11 mouse cellular contexts compared by ENCODE assay signal in the genomic region with DNA sequence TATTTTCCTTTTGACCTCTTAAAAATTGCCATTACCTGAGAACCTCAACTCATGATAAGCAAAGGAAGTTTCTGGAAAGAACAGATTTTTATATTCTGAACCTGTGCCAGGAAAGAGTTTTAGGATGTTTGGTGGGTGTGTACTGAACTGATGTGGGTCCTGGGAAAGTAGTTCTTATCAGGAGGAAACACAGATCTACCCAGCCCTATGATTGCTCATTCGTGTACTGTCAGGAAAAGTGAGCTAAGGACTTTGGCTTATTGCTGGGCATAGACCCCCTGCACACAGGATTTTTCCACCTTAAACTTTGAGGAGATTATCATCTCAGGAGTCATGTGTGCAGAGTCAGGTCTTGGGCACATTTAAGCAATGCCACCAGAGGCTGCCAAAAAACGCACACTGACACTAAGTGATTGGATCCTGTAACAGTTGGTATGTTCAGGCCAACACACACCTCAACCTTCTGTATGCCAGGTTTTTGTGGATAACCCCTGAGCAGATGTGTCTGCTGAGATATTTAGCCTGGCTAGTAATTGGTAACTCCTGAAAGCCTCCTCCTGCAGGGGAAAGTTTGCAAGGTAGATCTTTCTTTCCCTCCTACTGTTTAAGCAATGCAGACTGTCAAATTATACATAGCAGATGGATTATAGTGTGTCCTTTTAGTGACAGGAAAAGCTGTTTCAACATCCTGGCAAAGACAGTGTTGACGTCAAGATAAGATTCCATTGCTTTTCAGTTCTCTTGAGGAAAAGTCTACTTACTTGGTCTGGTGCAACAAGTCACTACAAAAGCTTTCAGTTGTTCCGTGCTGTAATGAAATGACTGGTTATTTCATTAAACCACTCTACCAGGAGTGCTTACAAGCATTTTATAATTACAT.
DNase-seq lines count a peak whose midpoint lies in the region; ATAC-seq and TF ChIP-seq lines count a peak whose summit lies in the region.
"Had no signal": no experiment of that assay in that cellular context is flagged by ENCODE, and none has a peak within 500 bp of the region (broad histone marks: within the 10 kb centered on the region; RNA-seq: fewer than 3 reads in every experiment).

No protein-coding gene starts in this region.

- DNase-seq in adrenal gland, adult 8-10 months = peak; percentile 20
- no peak for DNase-seq in adrenal gland, postnatal 36 days
- DNase-seq in liver, adult 2 months (ENCODE audit: extremely low read depth, low read depth, low spot score) = peak; percentile 14
- peak; percentile 49 for DNase-seq in lung, postnatal 36 days
- no peak for DNase-seq in thymus, postnatal 4 days
- no peak for DNase-seq in cerebellum, postnatal 4 days (ENCODE audit: low spot score in 2 of 2)
- DNase-seq: thymus, postnatal 25 days had no signal

- no peak for ATAC-seq in liver, embryonic 12.5 days
- peak; percentile 77; the same call in 1 of the 2 replicates for ATAC-seq in heart, embryonic 14.5 days (ENCODE audit: insufficient number of reproducible peaks, insufficient read depth, low FRiP score, low read depth)

- no peak overlapping the region for H3K4me2 ChIP-seq in liver, embryonic 12.5 days
- 0 out of 2 replicates have a peak overlapping the region, but pooled peaks have one; percentile 2 for H3K4me2 ChIP-seq in heart, embryonic 14.5 days (ENCODE audit: low read length)

- H3K4me3 ChIP-seq in liver, adult 2 months (ENCODE audit: insufficient read depth, low read depth, low read length) = no peak overlapping the region
- no peak overlapping the region for H3K4me3 ChIP-seq in liver, embryonic 12.5 days
- no peak overlapping the region for H3K4me3 ChIP-seq in heart, embryonic 14.5 days (ENCODE audit: control insufficient read depth in 1 of 2, insufficient read depth in 1 of 2, low read depth in 1 of 2, low read length in 2 of 2)
- H3K4me3 ChIP-seq: hindbrain, embryonic 10.5 days; myocyte had no signal

- no peak overlapping the region for H3K9ac ChIP-seq in liver, adult 2 months (ENCODE audit: low read depth, low read length)
- H3K9ac ChIP-seq in liver, embryonic 12.5 days = no peak overlapping the region
- no peak overlapping the region for H3K9ac ChIP-seq in heart, embryonic 14.5 days (ENCODE audit: low read length)

- no peak overlapping the region for H3K27ac ChIP-seq in liver, adult 2 months (replicated peaks; ENCODE audit: insufficient read depth, low read depth, low read length)
- no peak overlapping the region for H3K27ac ChIP-seq in liver, embryonic 12.5 days
- peak overlapping the region; percentile 48 for H3K27ac ChIP-seq in heart, embryonic 14.5 days (replicated peaks in 1 of 2; ENCODE audit: control insufficient read depth in 1 of 2, insufficient read depth in 1 of 2, low read depth in 2 of 2, low read length in 2 of 2)
- H3K27ac ChIP-seq: hindbrain, embryonic 10.5 days had no signal

- 54% methylated on average over 4 of the region's 4 CpGs for WGBS in liver, adult 2 months
- WGBS in liver, embryonic 12.5 days (ENCODE audit: insufficient replicate concordance) = 35% methylated on average over 4 of the region's 4 CpGs
- 32% methylated on average over 4 of the region's 4 CpGs for WGBS in heart, embryonic 14.5 days

- TF ChIP-seq POLR2A in liver, adult 2 months (IDR thresholded peaks at IDR 0.05; ENCODE audit: extremely low read depth, insufficient read depth, low read length) = no peak

- H3K36me3 ChIP-seq in liver, adult 2 months (ENCODE audit: control insufficient read depth, insufficient read depth, low read length) = no peaks in the 10 kb centered on the region
- H3K36me3 ChIP-seq in liver, embryonic 12.5 days = no peaks in the 10 kb centered on the region
- no peaks in the 10 kb centered on the region for H3K36me3 ChIP-seq in heart, embryonic 14.5 days (ENCODE audit: control insufficient read depth, insufficient read depth, low read length)
- H3K36me3 ChIP-seq: hindbrain, embryonic 10.5 days had no signal

- H3K27me3 ChIP-seq in liver, adult 2 months (ENCODE audit: control insufficient read depth, insufficient read depth, low read length) = no peaks in the 10 kb centered on the region
- no peaks in the 10 kb centered on the region for H3K27me3 ChIP-seq in liver, embryonic 12.5 days (replicated peaks)
- H3K27me3 ChIP-seq in heart, embryonic 14.5 days (ENCODE audit: control insufficient read depth, insufficient read depth, low read length) = no peaks in the 10 kb centered on the region

- no peaks in the 10 kb centered on the region for H3K79me2 ChIP-seq in liver, adult 2 months (ENCODE audit: control insufficient read depth, insufficient read depth, low read length)

- no peaks in the 10 kb centered on the region for H3K4me1 ChIP-seq in liver, adult 2 months (ENCODE audit: control insufficient read depth, insufficient read depth, low read length)
- no peaks in the 10 kb centered on the region for H3K4me1 ChIP-seq in liver, embryonic 12.5 days
- peaks cover 2 to 10% of the 10 kb centered on the region in 2 experiments; a peak in 3 of 4 replicates for H3K4me1 ChIP-seq in heart, embryonic 14.5 days (ENCODE audit: control insufficient read depth in 2 of 2, insufficient read depth in 2 of 2, low read length in 2 of 2)
- H3K4me1 ChIP-seq: hindbrain, embryonic 10.5 days had no signal

- no peak for TF ChIP-seq CTCF in liver, adult 2 months (IDR thresholded peaks at IDR 0.05; ENCODE audit: low read depth, low read length)

- no peaks in the 10 kb centered on the region for H3K9me3 ChIP-seq in liver, embryonic 12.5 days (replicated peaks)
- H3K9me3 ChIP-seq in heart, embryonic 14.5 days (ENCODE audit: control insufficient read depth, low read length) = no peaks in the 10 kb centered on the region
- H3K9me3 ChIP-seq: hindbrain, embryonic 10.5 days had no signal

Comparison
In these comparisons a context has a peak if more than half of its experiments do, and no peak if none do; other contexts are left out.
1. DNase-seq: peak in adrenal gland, adult 8-10 months (single experiment), liver, adult 2 months (single experiment) and lung, postnatal 36 days (single experiment); none in adrenal gland, postnatal 36 days (0 of 2), thymus, postnatal 4 days (single experiment) and cerebellum, postnatal 4 days (0 of 2).
2. H3K27ac ChIP-seq: peak in heart, embryonic 14.5 days (2 of 2); none in liver, adult 2 months (single experiment) and liver, embryonic 12.5 days (single experiment).